Mouse (Mus musculus): Measurements from ENCODE around the gene Pidd1.

DNA sequence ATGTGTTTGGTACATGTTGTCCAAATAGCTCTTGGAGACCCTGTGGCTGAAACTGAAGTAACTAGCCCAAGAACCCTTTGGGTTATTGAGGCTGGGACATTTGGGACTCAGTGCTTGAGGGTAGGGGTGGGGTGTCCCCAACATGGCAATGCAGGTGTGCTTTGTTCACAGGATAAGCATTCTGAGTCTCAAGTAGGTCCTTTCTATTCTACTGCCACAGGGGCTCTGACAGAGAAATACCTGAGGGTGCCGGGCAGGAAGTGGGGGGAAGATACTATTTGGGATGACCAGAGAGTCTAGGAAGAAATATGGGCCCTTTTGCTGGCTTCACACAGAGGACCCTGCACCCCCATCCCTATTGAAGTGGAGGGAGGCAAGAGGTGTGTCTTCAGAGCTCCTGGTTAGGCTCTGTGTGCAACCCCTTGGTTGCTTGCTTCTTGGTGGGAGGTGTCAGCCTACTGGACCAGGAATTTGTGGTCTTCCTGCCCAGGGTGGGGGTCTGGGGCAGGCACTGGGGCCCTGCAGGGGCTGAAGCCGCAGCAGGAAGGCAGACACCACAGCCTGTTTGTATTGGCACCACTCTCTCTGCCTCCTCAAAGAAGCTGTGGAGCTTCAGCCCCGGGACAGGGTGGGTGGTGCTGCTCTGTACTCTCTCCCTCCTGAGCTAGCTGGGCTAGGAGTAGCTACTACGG, 33.9 kb upstream of the Pidd1 start:
- TF ChIP-seq CTCF (IDR thresholded peaks at IDR 0.05; ENCODE audit: borderline replicate concordance, insufficient read depth, low read depth, low read length) (no peak), POLR2A (IDR thresholded peaks at IDR 0.05; ENCODE audit: borderline replicate concordance, insufficient read depth, low read length) (no peak)
